Mouse (Mus musculus): Measurements from ENCODE around the gene Kdelr1.

Gene Kdelr1

DNA sequence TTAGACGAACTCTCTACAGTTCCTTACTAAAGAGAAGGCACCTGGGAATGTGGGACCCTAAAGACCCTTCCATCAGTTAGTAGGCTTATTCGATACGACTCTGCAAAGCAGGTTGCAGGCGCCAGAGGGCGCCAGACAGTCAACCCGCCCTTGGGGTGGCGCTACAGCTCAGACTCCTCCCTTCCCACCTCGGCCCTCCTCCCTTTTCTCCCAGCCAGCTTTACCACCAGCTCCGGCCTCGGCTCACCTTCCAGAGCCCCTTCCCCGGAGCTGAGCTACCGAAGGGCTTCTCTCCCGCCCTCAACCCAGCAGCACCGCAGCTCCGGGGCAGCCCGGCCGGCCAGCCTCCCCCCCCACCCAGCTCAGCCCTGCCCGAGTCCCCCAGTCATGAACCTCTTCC, at the start of gene Kdelr1:
Gene Kdelr1 (plus strand): TSS at position 149 of the 400 bp plus-strand sequence.
- DNase-seq (ENCODE audit: low read depth, low spot score): peak; percentile 95

DNA sequence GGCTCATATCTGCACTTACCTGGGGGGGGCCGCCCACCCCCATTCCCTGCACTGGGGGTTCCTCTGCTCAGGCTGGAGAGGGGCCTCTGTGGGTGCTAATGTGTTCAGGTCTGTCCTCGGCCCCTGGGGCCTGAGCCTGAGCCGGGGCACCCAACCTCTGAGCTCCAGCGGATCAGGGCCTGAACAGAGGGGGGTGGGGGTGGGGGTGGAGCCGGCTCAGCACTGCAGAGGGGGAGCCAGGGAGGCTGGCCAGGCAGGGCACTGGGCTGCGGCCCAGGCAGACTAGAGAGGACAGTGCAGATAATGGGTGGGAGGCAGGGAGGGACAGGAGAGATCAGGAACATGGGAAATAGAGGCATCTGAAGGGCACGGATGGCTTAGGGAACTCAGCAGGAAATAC, 48.0 kb upstream of the Kdelr1 start, which contains the start of gene Kcnj14:
Gene Kcnj14 (minus strand): TSS at position 185 of the 400 bp plus-strand sequence.
- no peak for DNase-seq (ENCODE audit: low read depth, low spot score)

DNA sequence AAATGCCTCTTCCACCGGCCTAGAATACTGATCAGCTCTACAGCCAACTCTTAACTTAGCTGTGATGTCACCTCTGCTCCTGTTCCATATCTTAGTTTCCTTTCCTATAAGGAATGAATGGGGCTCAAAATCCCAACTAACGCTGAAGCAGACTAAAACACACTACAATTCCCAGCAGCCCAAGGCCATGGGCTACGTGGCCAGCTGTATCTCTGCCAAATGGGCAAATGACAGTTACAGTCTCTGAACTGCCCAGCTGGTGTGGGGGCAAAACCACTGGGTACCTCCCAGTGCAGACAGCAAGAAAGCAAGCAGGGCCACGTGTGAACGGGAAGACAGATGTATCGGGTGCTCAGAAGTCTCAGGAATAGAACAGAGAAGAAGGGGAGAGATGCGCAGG, 45.9 kb upstream of the Kdelr1 start:
- no peak for DNase-seq (ENCODE audit: low read depth, low spot score)

DNA sequence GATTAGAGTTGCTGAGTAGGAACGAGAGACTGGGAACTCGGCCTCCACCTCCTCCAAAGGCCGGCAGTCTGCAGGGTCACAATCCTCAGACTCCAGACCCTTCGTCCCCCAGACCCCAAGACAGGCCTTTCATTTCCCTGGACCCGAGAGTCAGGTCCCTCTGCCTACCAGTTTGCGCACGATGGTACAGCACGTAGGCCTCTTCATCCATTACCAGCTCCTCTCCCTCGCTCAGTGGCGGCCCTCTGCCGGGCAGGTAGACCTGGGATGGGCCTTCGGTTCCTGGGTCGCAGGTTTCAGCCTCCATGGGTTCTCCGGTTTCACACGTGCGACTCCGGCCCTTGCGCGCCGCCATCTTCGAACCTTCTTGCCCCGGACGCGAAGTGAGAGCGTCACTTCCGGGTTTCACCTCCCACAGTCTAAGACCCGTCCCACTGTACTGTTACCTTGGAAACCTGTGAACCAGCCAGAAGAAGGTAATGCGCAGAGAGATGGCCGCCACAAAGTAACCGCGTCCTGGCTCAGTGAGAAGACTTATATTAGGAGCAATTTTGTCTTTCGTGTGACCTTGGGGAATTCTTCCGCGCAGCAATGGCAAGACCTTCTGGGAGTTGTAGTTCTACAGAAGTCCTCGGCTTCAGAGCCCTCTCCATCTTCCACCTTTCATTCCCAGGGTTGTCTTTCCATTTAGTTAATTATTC, 42.0 kb upstream of the Kdelr1 start, which contains the start of gene Grwd1:
Gene Grwd1 (minus strand): TSS at position 518 of the 701 bp plus-strand sequence.
- DNase-seq (ENCODE audit: low read depth, low spot score): peak; percentile 94

DNA sequence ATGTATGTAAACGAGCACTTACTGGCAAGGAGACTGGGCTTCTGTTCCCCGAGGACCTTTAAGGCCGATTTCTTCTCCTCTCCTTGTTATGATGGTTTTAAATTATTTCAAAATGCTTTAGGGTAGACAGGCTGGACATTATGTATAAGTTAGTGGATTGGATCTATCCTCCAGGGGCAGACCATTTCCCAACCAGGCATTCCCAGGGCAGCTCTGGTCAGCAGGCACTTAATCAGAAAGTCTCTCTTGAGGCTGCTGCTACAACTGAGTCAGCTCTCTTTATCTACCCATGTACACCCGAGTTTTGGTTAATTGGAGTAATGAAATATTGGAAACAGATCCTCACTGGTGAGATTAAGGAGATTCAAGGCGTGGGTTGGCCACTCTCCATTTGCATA, 41.4 kb upstream of the Kdelr1 start:
- no peak for DNase-seq (ENCODE audit: low read depth, low spot score)

DNA sequence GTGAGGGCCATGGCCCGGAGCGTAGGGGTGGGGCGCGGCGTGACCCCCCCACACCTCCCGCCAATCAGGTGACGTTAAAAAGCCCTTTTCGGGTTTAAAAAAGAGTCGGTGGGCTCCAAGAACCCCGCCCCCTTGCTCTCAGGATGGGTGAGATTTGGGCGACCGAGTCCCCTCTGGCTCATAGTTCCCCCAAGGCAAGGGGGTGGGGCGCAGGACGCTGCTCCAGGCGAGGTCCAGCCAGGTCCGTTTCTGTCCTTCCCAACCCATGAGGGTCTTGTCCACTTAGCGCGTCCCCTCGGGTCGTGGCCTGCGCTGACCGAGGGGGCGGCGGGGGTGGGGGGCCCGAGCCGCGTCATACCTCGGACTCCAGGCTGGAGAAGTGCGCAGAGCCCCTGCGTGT, 40.1 kb upstream of the Kdelr1 start:
- DNase-seq (ENCODE audit: low read depth, low spot score): no peak

DNA sequence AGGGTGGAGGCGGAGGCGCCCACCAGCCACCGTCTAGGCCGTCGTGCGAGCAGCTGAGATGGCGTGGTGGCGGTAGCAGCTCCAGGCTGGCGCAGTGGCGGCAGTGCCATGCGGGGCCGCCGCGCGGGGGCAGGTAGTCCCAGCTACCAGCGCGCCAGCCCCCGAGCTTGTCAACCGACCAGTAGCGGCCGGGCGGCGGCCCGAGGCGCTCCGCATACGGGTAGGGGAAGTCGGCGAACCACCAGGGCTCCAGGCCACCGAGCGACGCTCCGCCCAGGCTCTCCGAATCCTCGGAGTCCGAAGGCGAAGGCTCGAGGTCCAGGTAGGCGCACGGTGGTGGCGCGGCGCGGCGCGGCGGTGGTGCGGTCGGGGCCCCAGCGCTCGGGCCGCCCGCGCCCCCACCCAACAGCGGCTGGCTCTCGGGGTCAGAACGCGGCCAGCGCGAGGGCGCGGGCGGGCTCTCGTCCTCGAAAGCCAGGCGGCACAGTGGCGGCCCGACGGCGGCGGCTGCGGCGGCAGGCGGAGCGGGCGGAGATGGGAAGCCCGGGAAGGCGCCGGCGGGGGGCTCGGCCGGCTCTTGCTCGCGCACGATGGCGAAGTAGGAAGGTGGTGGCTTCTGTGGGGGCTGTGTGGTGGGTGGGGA, 39.3 kb upstream of the Kdelr1 start:
- DNase-seq (ENCODE audit: low read depth, low spot score): no peak

DNA sequence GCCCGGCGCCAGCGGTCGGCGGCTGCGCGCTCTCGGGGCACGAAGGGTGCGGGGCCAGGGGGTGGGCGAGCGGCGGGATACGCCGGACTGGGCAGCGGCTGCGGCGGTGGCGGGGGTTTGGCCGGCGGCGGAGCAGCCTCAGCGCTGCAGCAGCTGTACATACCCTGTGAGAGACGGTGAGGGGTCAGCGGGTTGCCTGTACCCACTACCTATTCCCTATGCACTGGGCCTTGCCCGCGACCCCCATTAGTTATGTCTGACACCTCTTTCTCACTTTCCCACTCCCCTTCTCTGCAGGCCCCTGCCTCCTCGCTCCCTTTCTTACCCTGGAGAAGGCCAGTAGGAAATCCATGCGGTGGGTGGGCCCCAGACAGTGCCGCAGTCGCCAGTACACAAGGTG, 38.6 kb upstream of the Kdelr1 start:
- no peak for DNase-seq (ENCODE audit: low read depth, low spot score)

DNA sequence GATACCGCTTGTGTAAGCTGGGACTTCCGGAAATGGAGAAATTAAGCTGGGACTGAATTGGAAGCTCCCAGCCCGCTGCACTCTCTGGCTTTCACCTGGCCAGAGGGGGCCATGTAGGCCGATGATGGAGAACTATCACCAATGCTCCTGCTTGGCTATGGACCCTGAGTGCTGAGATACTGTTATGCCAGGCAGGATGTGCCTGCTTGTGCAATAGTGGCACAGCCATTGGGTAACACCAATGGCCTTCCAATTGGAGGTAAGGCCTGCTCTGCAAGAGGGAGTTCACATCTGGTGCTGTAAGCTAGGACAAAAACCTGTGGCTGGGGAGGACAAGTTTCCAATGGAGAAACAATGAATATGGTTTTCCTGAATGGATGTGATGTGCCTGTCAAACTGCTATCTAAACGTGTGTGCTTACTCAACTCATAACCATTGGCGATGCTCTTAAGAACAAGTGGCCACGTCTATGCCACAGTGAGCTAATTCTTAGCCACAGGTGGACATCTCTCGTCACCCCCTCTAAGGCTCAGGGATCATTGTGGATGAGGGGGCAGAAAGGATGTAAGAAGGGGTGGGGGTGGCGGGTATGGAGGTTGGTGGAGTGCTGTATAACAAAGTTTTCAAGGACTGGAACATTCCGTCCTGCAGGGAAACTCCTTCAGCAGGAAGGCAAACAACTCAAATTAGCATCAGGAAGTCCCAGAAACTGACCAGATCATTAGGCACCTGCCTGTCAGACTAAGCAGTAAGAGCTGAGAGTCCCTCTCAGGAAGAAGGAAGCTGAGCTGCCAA, 29.4 kb upstream of the Kdelr1 start:
- DNase-seq (ENCODE audit: low read depth, low spot score): no peak

DNA sequence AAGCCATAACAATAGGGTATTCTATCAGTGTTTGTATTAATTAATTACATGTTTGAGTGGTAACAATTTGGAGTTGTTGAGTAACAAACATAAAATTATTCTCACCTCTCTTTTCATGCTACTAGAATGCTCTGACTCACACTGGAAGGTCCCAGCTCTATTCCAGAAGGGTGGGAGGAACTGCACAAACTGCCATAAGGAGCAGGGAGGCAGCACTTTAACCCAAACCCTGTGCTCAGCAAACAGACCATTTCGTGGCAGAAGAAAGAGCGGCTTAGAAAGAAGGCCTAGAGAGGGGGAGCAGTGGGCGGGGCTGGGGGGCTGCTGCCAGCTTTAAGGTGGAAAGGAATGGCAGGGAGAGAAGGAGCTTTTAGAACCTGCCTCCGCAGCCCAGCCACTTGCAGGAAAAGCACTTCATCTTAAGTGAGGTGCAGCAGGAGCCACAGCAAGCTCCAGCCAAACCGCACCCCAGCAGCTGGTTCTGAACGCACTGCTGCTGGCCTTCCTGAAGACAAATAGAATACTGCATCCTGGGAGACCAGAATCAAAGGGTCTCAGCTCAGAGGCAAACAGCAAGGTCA, 24.0 kb upstream of the Kdelr1 start:
- DNase-seq (ENCODE audit: low read depth, low spot score): no peak

DNA sequence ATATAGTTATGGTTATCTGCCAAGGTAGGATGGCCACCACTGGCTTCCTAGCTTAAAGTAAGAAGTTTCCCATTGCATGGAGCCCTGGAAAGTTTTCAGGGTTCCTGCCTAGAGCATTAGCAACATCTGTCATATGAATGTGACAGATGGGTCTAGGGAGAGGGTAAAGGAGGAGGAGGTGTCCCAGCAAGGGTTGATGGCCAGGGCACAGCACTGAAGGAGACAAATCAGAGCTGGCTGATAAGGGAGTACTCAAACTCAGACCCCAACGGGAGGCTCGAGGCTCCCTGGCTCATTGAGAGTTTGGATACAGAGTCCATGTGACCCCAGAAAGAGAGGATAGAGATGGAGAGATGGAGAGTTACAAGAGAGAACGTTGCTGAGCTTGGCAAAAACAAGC, 21.9 kb upstream of the Kdelr1 start:
- no peak for DNase-seq (ENCODE audit: low read depth, low spot score)

DNA sequence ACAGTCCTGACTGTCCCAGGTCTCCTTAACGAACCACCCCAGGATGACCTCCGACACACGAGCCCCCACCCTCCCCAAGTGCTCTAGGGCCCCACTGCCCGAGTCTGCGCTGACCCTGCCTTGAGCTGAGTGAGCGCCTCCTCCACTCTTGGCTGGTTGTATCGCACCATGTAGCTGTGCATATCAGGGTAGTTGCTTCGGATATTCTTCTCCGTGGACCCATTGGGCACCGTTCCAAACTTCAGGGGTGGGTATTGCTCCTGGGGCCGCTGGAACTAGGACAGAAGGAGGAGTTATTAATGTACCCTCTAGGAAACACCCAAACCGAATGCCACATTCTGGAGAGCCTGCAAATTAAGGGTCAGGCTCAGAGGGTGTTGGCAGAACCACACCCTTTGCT, 19.5 kb upstream of the Kdelr1 start:
- no peak for DNase-seq (ENCODE audit: low read depth, low spot score)

DNA sequence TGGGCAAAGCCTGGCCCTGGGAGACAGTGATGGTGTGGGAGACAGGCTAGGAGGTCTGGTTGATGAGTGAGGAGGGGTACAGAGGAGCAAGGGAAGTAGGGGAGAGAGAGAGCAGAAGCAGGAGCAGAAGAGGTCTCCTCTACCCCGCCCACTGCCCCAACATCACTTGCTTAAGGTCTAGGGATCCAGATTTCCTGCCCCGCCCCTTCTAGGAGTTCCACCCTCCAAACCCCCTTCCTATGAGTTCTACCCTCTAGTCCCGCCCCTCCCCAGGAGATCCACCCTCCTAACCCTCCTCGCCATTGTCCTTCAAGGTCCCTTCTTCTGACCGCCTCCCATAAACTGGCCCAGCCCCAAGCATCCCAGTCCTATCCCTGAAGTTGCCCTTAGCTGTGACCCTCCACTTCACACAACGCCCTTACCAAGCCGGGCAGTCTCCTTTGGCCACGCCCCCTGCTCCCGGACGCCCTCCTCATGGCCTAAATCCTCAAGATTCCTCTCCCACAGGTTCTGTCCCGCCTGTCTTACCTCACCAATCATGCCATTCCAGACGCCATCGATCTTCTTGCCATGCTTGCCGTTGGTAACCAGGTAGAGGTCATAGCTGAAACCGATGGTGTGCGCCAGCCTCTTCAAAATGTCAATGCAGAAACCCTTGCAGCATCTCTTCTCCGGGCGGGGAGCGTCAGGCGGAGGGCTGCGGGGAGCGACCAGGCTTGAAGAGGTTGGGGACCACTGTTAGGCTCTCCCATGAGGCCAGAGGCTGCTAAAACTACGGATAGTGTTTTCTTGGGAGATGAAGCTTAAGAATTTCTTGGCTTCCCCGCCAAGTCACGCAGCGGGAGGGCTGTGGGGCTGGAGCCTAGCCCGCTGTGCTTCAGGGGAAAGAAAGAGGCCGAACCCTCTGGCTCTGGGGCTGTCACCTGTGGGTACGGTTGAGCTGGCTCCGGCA, 15.3 kb upstream of the Kdelr1 start:
- no peak for DNase-seq (ENCODE audit: low read depth, low spot score)

DNA sequence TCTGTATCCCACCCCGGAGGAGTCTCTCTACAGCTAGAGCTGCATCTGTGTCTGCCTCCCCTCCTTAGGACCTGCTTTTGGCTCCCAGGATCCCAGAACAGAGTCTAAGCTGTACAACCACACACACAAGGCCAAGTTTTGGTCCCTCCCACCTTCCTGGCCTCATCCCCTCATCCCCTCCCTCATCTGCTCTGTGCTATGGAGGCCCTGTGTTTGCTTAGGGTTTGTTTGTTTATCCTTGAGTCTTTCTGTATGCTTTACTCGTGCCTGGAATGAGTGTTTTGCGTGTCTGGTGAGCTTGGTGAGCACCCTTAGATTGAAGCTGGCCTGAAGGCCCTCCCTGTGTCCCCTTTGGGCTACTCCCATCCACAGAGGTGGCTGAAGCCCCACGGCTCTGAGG, 13.6 kb upstream of the Kdelr1 start:
- DNase-seq (ENCODE audit: low read depth, low spot score): no peak

DNA sequence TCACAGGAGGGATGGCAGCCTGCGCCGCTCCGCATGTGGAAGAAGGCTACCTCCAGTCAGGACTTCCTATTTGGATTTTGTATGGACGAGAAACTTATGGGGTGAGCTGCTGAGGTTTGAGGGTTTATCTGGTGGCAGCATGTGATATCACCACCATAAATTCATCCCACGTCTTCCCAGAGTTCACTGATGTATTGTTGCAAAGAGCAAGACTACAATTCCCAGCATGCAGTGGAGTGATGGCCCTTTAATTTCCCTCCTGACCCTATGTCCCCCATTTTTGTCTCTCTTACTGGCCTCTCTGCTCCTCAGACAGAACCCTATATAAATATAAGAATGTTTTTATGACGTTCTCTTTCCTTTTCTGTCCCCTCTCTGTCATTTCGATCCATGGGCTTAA, 9.8 kb upstream of the Kdelr1 start:
- DNase-seq (ENCODE audit: low read depth, low spot score): no peak

DNA sequence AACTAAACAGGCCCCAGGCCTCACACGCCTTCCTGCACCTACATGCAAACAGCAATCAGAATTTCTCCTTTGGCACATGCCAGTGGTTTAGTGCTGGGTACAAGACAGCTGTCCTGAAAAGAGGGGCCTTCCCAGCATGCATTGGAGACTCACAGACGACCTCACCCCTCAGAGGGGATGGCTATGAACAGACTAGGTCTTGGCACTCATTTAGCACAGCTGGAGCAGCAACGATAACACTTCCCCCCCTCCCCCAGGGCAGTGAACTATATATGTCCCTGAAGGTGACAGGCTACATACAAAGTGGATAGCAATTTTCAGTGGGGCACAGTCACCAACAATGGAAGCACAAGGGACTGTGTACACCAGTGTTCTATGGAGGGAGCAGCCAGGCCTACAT, 8.1 kb upstream of the Kdelr1 start:
- no peak for DNase-seq (ENCODE audit: low read depth, low spot score)

DNA sequence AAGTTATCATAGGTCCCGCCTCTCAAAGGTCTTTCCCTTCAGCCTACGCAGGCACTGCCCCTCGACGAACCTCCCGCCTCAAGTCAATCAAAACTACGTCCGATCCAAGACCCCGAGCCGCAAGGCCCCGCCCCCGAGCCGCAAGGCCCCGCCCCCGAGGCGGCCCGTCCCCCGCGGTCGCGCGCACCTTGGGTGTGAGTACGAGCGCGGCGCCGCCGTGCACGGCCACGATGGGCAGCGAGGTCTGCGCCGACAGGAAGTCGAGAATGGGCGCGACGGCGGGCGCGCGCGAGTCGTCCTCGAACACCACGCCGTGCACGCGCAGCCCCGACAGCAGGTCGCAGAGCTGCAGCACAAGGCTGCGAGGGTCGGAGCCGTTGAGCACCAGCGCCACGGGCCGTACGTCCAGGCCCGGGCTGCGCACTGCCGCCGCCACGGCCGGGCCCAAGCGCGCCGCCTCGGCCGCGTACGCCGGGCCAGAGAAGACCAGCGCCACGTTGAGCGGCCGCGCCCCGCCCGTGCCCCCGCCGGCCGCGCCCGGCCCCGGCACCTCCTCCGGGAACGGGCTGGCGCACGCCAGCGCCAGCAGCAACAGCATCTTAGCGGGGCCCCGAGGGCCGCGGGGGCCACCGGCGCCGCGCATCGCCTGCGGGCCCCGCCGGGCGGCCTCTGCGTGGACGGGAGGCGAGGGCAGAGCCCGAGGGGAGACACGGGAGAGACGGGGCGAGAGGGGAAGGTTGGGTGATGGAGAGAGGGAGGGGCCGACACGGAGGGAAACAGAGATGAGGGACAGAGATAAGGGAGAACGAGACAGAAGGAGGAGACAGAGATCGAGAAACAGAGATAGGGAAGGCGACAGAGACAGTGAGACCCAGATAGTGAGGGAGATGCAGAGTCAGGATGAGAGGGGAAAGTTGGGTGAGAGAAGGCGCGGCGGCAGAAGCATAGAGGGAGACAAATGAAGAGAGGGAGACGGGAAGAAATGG, 6.4 kb upstream of the Kdelr1 start:
- DNase-seq (ENCODE audit: low read depth, low spot score): peak; percentile 94

DNA sequence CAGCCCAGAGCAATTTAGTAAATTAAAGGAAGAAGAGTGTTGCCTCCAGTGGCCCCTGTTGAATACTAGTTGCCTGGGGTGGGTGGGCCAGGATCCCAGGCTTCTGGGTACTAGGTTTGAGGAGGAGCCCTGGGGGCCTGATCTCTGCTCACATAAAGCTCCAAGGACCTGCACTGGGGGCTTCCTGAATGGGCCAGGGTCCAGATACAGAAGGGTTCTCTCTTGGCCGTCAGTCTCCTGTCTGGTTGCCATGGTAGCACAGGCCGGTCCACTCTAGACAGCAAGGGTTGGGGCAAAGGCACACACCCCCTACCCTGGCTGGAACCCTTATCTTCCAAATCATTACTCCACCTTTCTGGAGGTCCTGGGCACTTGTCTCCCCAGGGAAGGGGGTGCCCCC, 4.7 kb upstream of the Kdelr1 start:
- no peak for DNase-seq (ENCODE audit: low read depth, low spot score)

DNA sequence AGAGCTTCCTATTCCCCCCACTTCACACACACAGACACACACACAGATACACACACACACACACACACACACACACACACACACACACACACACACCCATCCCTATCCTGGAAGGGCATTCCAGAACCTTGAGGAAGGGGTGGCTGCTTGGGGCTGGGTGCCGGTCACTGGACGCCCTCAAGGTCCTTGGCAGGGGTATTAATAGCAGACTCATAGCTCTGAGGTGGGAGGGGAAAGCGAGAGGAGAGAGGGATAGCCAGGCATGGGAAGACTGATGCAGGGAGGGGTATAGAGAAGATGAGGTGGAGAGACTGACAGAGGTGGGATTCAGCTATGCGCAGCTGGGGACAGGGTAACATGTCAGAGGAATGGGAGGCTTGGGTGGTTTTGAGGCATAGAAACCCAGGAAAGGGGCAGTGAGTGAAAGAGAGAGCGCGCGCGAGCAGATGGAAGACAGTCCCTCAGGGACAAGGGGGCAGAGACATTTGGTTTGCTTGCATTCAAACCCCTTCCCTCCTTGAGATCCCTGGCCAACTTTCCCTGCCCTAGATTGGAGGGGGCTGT, 3.4 kb upstream of the Kdelr1 start:
- DNase-seq (ENCODE audit: low read depth, low spot score): no peak

DNA sequence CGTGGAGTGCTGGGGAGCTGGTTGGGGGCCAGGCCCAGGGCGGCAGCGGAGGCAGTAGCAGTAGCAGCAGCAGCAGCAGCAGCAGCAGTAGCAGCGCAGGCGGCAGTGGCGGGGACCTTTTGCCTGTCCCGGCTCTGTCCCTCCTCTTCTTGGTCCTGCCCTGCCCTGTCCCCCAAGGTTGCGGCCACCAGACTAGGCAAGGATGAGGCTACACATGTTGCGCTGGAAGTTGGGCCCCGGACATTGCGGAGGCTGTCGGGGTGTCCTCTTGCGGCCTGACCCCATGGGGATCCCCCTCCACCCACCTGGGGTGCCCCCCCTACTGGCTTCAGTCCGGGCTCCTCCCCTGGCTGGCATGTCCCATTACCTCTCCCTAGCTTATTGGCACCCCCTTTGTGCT, 2.8 kb upstream of the Kdelr1 start:
- no peak for DNase-seq (ENCODE audit: low read depth, low spot score)
